ENCODE assay signal across 9 mouse cellular contexts in the genomic region with DNA sequence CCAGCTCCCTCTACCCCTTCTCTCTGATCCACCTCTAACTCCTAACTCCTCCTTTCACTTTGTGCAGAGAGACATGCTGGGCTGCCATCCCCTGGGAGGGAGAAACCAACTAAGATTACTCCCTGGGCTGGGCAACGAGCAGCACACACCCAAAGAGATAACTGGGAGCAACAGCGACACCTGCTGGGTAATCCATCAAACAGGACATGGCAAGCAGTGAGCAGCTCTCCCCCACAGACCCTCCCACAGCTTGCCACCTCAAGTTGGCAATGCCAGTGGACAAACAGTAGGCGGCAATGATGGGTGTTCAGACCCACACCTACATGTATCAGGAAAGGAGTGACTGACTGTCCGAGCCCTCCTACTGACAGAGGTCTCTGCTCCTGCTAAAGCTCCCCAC. TPM values are rescaled to one million over a fixed set of nuclear protein-coding genes. Genes with fewer than 3 reads are reported as not detected.
DNase-seq lines count a peak whose midpoint lies in the region; ATAC-seq and TF ChIP-seq lines count a peak whose summit lies in the region.
"Had no signal": no experiment of that assay in that cellular context is flagged by ENCODE, and none has a peak within 500 bp of the region (broad histone marks: within the 10 kb centered on the region; RNA-seq: fewer than 3 reads in every experiment).

No protein-coding gene starts in this region.

- 0 out of 2 replicates have a peak, but pooled peaks have one; percentile 55 for ATAC-seq in forebrain, embryonic 12.5 days (ENCODE audit: low FRiP score)
- no peak for ATAC-seq in limb, embryonic 11.5 days (ENCODE audit: insufficient number of reproducible peaks, low FRiP score, low TSS enrichment, low read depth)

- peak; percentile 36 to 71 for DNase-seq in adrenal gland, adult (ENCODE audit: inconsistent age in 2 of 2, low spot score in 1 of 2)
- no peak for DNase-seq in adrenal gland, postnatal 4 days (ENCODE audit: low spot score in 2 of 2)
- DNase-seq in left cerebral cortex, adult 18-20 months (ENCODE audit: low spot score in 2 of 2), result peak; percentile 57 to 67
- no peak for DNase-seq in left cerebral cortex, adult 8-10 months (ENCODE audit: low spot score in 2 of 2)
- DNase-seq in adrenal gland, postnatal 25 days, result peak; percentile 38
- peak; percentile 70 for DNase-seq in limb, embryonic 11.5 days (ENCODE audit: low spot score)

- 15% methylated on average over 4 of the region's 4 CpGs for WGBS in forebrain, embryonic 12.5 days
- 13% methylated on average over 4 of the region's 4 CpGs for WGBS in limb, embryonic 11.5 days
- WGBS in small intestine, adult 2 months, result 12% methylated on average over 4 of the region's 4 CpGs

- no peak for TF ChIP-seq POLR2A in small intestine, adult 2 months (IDR thresholded peaks at IDR 0.05; ENCODE audit: low read depth, low read length)

- H3K4me2 ChIP-seq in forebrain, embryonic 12.5 days, result no peak overlapping the region
- H3K4me2 ChIP-seq in limb, embryonic 11.5 days (ENCODE audit: low read depth, severe bottlenecking), result no peak overlapping the region
- H3K4me2 ChIP-seq: hindbrain, embryonic 15.5 days had no signal

- no peaks in the 10 kb centered on the region for H3K36me3 ChIP-seq in forebrain, embryonic 12.5 days (replicated peaks)
- no peaks in the 10 kb centered on the region for H3K36me3 ChIP-seq in limb, embryonic 11.5 days (ENCODE audit: control insufficient read depth, insufficient read depth, low read length)
- no peaks in the 10 kb centered on the region for H3K36me3 ChIP-seq in small intestine, adult 2 months (ENCODE audit: control insufficient read depth, insufficient read depth, low read length)
- H3K36me3 ChIP-seq: hindbrain, embryonic 15.5 days had no signal

- H3K27ac ChIP-seq in forebrain, embryonic 12.5 days, result no peak overlapping the region
- H3K27ac ChIP-seq in limb, embryonic 11.5 days (replicated peaks; ENCODE audit: low read depth, low read length), result no peak overlapping the region
- no peak overlapping the region for H3K27ac ChIP-seq in small intestine, adult 2 months (ENCODE audit: insufficient read depth, low read depth, low read length)
- H3K27ac ChIP-seq: hindbrain, embryonic 15.5 days had no signal

- H3K27me3 ChIP-seq in forebrain, embryonic 12.5 days, result peaks cover 35% of the 10 kb centered on the region
- H3K27me3 ChIP-seq in limb, embryonic 11.5 days (ENCODE audit: control insufficient read depth, insufficient read depth, low read length), result 0 out of 2 replicates have a peak, but pooled peaks cover 2% of the 10 kb centered on the region
- peaks cover under 1% of the 10 kb centered on the region; the same call in 1 of the 2 replicates for H3K27me3 ChIP-seq in small intestine, adult 2 months (ENCODE audit: control insufficient read depth, insufficient read depth, low read length)

- no peak overlapping the region for H3K9ac ChIP-seq in forebrain, embryonic 12.5 days
- no peak overlapping the region for H3K9ac ChIP-seq in limb, embryonic 11.5 days (ENCODE audit: low read length)
- H3K9ac ChIP-seq: hindbrain, embryonic 15.5 days had no signal

- no peaks in the 10 kb centered on the region for H3K9me3 ChIP-seq in forebrain, embryonic 12.5 days
- no peaks in the 10 kb centered on the region for H3K9me3 ChIP-seq in limb, embryonic 11.5 days (ENCODE audit: control insufficient read depth, low read length)
- H3K9me3 ChIP-seq: hindbrain, embryonic 15.5 days had no signal

- no peak overlapping the region for H3K4me3 ChIP-seq in forebrain, embryonic 12.5 days (replicated peaks)
- no peak overlapping the region for H3K4me3 ChIP-seq in limb, embryonic 11.5 days (ENCODE audit: low read depth, low read length)
- H3K4me3 ChIP-seq in small intestine, adult 2 months (ENCODE audit: low read depth, low read length), result no peak overlapping the region
- H3K4me3 ChIP-seq: hindbrain, embryonic 15.5 days had no signal

- TF ChIP-seq CTCF in small intestine, adult 2 months (IDR thresholded peaks at IDR 0.05; ENCODE audit: extremely low read depth, insufficient read length, insufficient replicate concordance, low read depth, low read length), result peak; percentile 68; the same call in 1 of the 2 replicates

- H3K4me1 ChIP-seq in forebrain, embryonic 12.5 days, result peaks cover 9% of the 10 kb centered on the region
- peaks cover 7% of the 10 kb centered on the region for H3K4me1 ChIP-seq in limb, embryonic 11.5 days (ENCODE audit: control insufficient read depth, insufficient read depth, low read length)
- H3K4me1 ChIP-seq in small intestine, adult 2 months (ENCODE audit: control insufficient read depth, insufficient read depth, insufficient read length, low read length), result no peaks in the 10 kb centered on the region

RNA-seq across cellular contexts. Expression of gene Cpz, which starts 4.9 kb away (rescaled TPM):
- total RNA-seq in adrenal gland, postnatal 4 days (2021), result 1 to 10 TPM; 5.2 to 5.7 TPM
- under 1 TPM; 0.14 to 0.93 TPM for total RNA-seq in left cerebral cortex, adult 18-20 months (2021)
- total RNA-seq in left cerebral cortex, adult 8-10 months (2022), result under 1 TPM; 0.14 to 0.51 (median 0.20) TPM
- 0.76 and 0.81 TPM in 2 replicates for total RNA-seq in adrenal gland, postnatal 25 days (2021)
- polyA plus RNA-seq in forebrain, embryonic 12.5 days (2016; fragmentation: Nextera tagmentation; extraction: Ambion mirVana), result 1.7 and 3.0 TPM in 2 replicates
- 2.2 and 3.7 TPM in 2 replicates for polyA plus RNA-seq in limb, embryonic 11.5 days (2014; fragmentation: Nextera tagmentation; extraction: Ambion mirVana)
- polyA plus RNA-seq in small intestine, adult 2 months (2012; rRNA removed), result 1.4 and 1.6 TPM in 2 replicates

RNA-seq across cellular contexts. Expression of gene Trmt44, which starts 44.4 kb away (rescaled TPM):
- 10 to 100 TPM; 11.2 to 12.1 TPM for total RNA-seq in adrenal gland, postnatal 4 days (2021)
- 1 to 10 TPM; 9.0 to 9.7 TPM for total RNA-seq in left cerebral cortex, adult 18-20 months (2021)
- 1 to 10 TPM; 7.2 to 7.9 (median 7.5) TPM for total RNA-seq in left cerebral cortex, adult 8-10 months (2022)
- total RNA-seq in adrenal gland, postnatal 25 days (2021), result 7.3 and 9.0 TPM in 2 replicates
- polyA plus RNA-seq in forebrain, embryonic 12.5 days (2016; fragmentation: Nextera tagmentation; extraction: Ambion mirVana), result 9.8 and 11.1 TPM in 2 replicates
- 10.0 and 11.2 TPM in 2 replicates for polyA plus RNA-seq in limb, embryonic 11.5 days (2014; fragmentation: Nextera tagmentation; extraction: Ambion mirVana)
- 2.7 and 3.3 TPM in 2 replicates for polyA plus RNA-seq in small intestine, adult 2 months (2012; rRNA removed)

RNA-seq across cellular contexts. Expression of gene Acox3, which starts 52.4 kb away (rescaled TPM):
- total RNA-seq in adrenal gland, postnatal 4 days (2021), result 10 to 100 TPM; 44.0 to 46.6 TPM
- 10 to 100 TPM; 30.1 to 33.1 TPM for total RNA-seq in left cerebral cortex, adult 18-20 months (2021)
- total RNA-seq in left cerebral cortex, adult 8-10 months (2022), result 10 to 100 TPM; 36.4 to 40.2 (median 37.8) TPM
- total RNA-seq in adrenal gland, postnatal 25 days (2021), result 70.0 and 75.0 TPM in 2 replicates
- 15.6 and 17.6 TPM in 2 replicates for polyA plus RNA-seq in forebrain, embryonic 12.5 days (2016; fragmentation: Nextera tagmentation; extraction: Ambion mirVana)
- polyA plus RNA-seq in limb, embryonic 11.5 days (2014; fragmentation: Nextera tagmentation; extraction: Ambion mirVana), result 9.7 and 9.9 TPM in 2 replicates
- 24.7 and 36.0 TPM in 2 replicates for polyA plus RNA-seq in small intestine, adult 2 months (2012; rRNA removed)

Comparison
In these comparisons a context has a peak if more than half of its experiments do, and no peak if none do; other contexts are left out.
1. DNase-seq: peak in adrenal gland, adult (2 of 2), left cerebral cortex, adult 18-20 months (2 of 2), adrenal gland, postnatal 25 days (single experiment) and limb, embryonic 11.5 days (single experiment); none in adrenal gland, postnatal 4 days (0 of 2) and left cerebral cortex, adult 8-10 months (0 of 2).